Mouse (Mus musculus) brain, embryonic 18.5 days (tissue): ENCODE data around the gene Hecw2.

Experiments used
- DNase-seq: peaks from one replicate; pipeline ENCODE4 v3.0.0-alpha.2; 2012; ENCODE audit warnings: low read depth, low spot score

Gene Hecw2

GRCm38 (mm10) chr1:53784291-53784720, 410.7 kb downstream of the Hecw2 start:
- no peak for DNase-seq

DNA sequence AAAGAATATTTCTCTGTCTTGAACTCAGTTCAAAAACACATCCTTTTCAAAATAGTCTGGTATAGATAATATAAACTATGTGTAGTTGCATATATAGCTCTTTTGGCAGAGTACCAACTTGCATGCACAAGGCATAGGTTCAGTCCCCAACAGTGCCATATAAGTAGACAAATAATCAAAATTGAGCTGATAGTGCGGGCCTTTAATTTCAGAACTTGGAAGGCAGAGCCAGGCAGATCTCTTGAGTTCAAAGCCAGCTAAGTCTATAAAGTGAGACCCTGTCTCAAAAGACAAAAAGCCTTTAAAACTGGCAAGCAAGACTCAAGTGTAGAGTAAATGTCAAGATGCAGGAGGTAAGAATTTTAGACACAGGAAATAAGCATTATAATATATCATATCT, 412.0 kb downstream of the Hecw2 start:
- DNase-seq, result no peak

DNA sequence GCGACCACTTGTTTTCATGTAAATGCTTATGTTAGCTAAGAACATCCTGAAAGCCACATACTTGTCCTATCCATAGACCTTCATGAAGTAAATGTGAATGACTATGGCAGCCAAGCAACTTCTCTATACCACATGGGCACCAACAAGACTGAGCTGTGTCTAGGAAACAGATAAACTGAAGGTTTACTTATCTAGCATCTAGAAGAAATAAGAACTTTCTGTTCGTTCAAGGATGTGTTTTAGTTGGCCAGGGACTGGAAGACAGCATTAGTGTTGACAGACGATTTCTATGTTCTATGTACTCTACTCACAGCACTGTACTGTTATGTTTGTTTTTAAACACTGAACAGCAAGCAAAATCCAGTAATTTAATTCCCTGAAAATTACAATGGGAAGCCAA, 412.9 kb downstream of the Hecw2 start:
- DNase-seq, result no peak

DNA sequence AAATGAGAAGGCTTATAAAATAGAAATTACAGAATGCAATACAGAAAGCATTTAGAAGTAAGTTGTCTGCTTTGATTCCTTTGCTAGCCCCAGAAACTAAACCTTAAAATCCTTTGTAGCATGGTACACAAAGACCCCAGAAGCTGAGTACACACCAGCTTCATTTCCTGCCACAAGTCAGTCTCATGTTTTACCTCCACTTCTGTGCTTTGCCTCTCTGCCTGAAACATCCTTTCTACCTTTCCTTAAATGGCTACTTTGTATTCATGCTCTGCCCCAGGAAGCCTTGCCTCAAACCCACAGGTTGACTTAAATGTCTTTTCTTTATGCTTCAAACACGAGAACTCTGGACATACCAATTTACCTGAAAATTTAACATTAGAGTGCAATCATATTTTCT, 413.7 kb downstream of the Hecw2 start:
- DNase-seq, result no peak

DNA sequence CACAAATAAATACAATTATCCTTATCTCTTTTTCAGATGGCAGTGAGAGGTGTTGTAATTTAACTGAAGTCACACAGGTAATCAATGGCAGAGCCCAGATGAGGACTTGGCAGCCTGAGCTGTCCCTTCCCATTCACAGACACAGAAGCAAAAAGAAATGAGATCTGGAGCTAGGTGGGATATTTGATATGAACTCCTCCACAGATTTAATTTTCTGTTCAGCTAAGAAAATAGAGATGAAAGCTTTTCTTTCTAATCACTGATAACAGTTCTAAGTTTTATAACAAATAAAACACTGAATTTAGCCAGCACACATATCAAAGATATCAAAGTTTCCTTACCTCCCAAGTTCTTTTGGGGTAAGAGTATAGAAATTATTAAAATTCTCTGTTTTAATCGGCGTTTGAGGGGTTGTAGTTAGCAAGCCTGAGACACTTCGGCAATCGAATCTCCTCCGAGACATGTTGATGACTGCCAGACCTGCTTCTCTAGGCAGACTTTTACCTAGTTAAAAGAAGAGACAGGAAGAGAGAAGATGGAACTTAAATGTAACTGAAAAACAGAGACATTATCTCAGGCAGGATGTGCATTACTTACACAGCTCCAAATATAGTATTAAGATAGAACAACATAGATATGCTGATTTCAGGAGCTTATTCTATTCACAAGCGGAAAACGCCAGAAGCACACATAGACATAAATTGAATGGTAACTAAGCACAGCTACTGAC, 418.6 kb downstream of the Hecw2 start:
- no peak for DNase-seq

GRCm38 (mm10) chr1:53775545-53775944, 419.4 kb downstream of the Hecw2 start:
- no peak for DNase-seq

GRCm38 (mm10) chr1:53775036-53775435, 419.9 kb downstream of the Hecw2 start:
- DNase-seq, result no peak

- DNase-seq, result no peak
Measured at GRCm38 (mm10) chr1:53774571-53774970, 420.4 kb downstream of the Hecw2 start.

GRCm38 (mm10) chr1:53773994-53774393, 421.0 kb downstream of the Hecw2 start:
- DNase-seq, result no peak

DNA sequence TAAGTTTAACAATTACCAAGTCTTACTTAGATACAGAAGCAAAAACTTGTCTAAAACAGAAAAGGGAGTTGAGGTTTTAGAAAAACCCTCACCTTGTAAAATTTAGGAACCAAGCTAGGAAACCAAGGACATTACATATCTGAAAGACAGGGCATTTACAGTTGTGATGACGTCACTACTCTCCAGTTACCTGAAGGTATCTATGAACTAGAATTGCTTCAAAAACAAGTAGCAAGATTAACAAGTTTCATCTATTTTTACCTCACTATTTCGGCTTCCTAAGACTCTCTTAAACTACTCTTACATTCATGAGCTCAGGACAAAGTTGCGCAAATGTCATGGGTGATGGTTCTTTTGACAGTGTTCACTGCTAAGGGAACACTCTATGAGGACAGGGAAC, 422.0 kb downstream of the Hecw2 start:
- no peak for DNase-seq

DNA sequence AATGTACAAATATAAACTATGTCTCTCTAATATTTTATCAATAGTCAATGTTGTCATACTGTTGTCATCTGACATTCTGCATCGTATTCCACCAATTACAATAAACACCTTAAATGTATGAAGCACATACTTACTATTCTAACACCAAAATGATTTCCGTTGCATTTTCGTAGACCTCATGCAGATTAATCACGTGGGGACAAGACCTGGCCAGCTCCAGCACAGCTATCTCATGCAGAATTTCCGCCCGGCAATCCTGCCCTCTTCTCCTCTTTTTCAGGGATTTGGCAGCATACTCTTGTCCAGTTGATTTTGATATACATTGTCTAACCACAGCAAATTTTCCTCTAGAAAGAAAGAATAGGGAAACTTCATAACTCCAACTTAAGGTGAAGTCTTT, 423.5 kb downstream of the Hecw2 start:
- DNase-seq, result no peak

GRCm38 (mm10) chr1:53766112-53766511, 428.9 kb downstream of the Hecw2 start:
- DNase-seq, result no peak

DNA sequence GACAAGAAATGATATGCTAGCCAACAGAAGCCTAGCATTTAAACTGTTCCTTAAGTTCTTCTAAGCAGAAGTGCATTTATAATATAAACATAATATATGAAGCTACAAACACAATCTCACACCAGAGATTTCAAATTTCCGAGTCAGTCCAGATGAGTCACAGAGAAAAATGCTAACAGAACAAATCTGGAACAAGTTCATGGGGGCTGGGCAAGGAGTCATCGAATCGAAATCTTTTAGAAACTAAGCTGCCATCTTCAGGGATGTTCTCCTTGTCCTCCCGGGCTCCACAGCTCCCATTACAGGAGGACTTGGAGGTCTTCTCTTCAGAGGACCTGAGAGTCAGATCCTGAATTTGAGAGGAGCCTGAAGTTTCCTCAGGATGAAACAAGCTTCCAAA, 437.7 kb downstream of the Hecw2 start:
- no peak for DNase-seq
